Mouse (Mus musculus) thymus, adult 2 months (tissue): ENCODE measurements around the gene Rnf123. TPM values are rescaled to one million over a fixed set of nuclear protein-coding genes. Genes with fewer than 3 reads are reported as not detected.

ENCODE experiments used
- DNase-seq: peaks from one replicate; pipeline ENCODE4 v3.0.0; 2021
- H3K27ac ChIP-seq: fragments of 200-500 bp; 2 replicates; pipeline ENCODE4 v1.5.1; 2012; ENCODE audit warnings: low read length, control low read depth; ENCODE audit not compliant: control insufficient read depth, insufficient read depth
- H3K27me3 ChIP-seq: fragments of 200-500 bp; 2 replicates; pipeline ENCODE4 v1.6.1; 2012; ENCODE audit warnings: mild to moderate bottlenecking, low read length, moderate library complexity, mixed read lengths; ENCODE audit not compliant: control insufficient read depth, insufficient read depth
- H3K36me3 ChIP-seq: fragments of 200-500 bp; 2 replicates; pipeline ENCODE4 v1.6.1; 2012; ENCODE audit warnings: mild to moderate bottlenecking, low read length, moderate library complexity; ENCODE audit not compliant: control insufficient read depth, insufficient read depth
- H3K4me1 ChIP-seq: fragments of 200-500 bp; replicated peaks from 2 replicates; pipeline ENCODE4 v1.6.1; 2012; ENCODE audit warnings: low read length; ENCODE audit not compliant: control insufficient read depth, insufficient read depth
- H3K4me3 ChIP-seq: fragments of 200-500 bp; 2 replicates; pipeline ENCODE4 v1.5.1; 2012; ENCODE audit warnings: mild to moderate bottlenecking, low read length, control low read depth, moderate library complexity; ENCODE audit not compliant: control insufficient read depth, insufficient read depth
- CTCF ChIP-seq: fragments of 200-500 bp; IDR thresholded peaks from 2 replicates; pipeline ENCODE4 v1.5.1; 2012; ENCODE audit warnings: mild to moderate bottlenecking, control low read depth, low read length, moderate library complexity, borderline replicate concordance; ENCODE audit not compliant: control insufficient read depth, poor library complexity, insufficient read depth; ENCODE audit errors: extremely low read depth
- POLR2A ChIP-seq: fragments of 200-500 bp; IDR thresholded peaks from 2 replicates; pipeline ENCODE4 v1.6.1; 2012; ENCODE audit warnings: mild to moderate bottlenecking, low read length, control low read depth, moderate library complexity; ENCODE audit not compliant: control insufficient read depth, poor library complexity, insufficient read depth; ENCODE audit errors: extremely low read depth
- WGBS: fragments of 180-500 bp; shearing (Covaris S2); methylation state at CpG from one replicate; pipeline ENCODE4 v1.1.7; 2018; 5-methylcytosine and 5-hydroxymethylcytosine counted together
- polyA plus RNA-seq: library from polyadenylated mRNA; depleted of rRNA; stranded (reverse); fragments of >200 nt; gene quantifications from 2 replicates; pipeline ENCODE4 v1.2.3, GENCODE M21; 2012

The Rnf123 gene
- polyA plus RNA-seq, 1 experiment: 246 TPM

- H3K4me1 ChIP-seq: no peaks in the 10 kb centered on the region
- no peak for TF ChIP-seq POLR2A
- TF ChIP-seq CTCF: no peak
Observed at GRCm38 (mm10) chr9:108123916-108124315, 40.8 kb upstream of the Rnf123 start.

GRCm38 (mm10) chr9:108121170-108121969 is 38.2 kb upstream of the Rnf123 start:
- H3K27me3 ChIP-seq: no peaks in the 10 kb centered on the region
- H3K27ac ChIP-seq: no peak overlapping the region
- H3K4me3 ChIP-seq: no peak overlapping the region
- no peaks in the 10 kb centered on the region for H3K4me1 ChIP-seq
- 99% methylated on average over 10 of the region's 10 CpGs for WGBS
- no peaks in the 10 kb centered on the region for H3K36me3 ChIP-seq
- no peak for DNase-seq
- TF ChIP-seq CTCF: no peak
- TF ChIP-seq POLR2A: no peak

More at GRCm38 (mm10) chr9:108123916-108124315, 40.8 kb upstream of the Rnf123 start:
- DNase-seq: no peak
- H3K36me3 ChIP-seq: no peaks in the 10 kb centered on the region
- no peaks in the 10 kb centered on the region for H3K27me3 ChIP-seq
- no peak overlapping the region for H3K27ac ChIP-seq
- no peak overlapping the region for H3K4me3 ChIP-seq
- 88% methylated on average over 4 of the region's 4 CpGs for WGBS

GRCm38 (mm10) chr9:108120671-108121070 is 37.5 kb upstream of the Rnf123 start:
- H3K27ac ChIP-seq: no peak overlapping the region
- no peak for TF ChIP-seq CTCF
- TF ChIP-seq POLR2A: no peak
- no peak for DNase-seq
- 65% methylated on average over 8 of the region's 8 CpGs for WGBS
- H3K4me1 ChIP-seq: no peaks in the 10 kb centered on the region
- H3K27me3 ChIP-seq: no peaks in the 10 kb centered on the region
- no peak overlapping the region for H3K4me3 ChIP-seq
- no peaks in the 10 kb centered on the region for H3K36me3 ChIP-seq

- H3K4me3 ChIP-seq: no peak overlapping the region
- H3K4me1 ChIP-seq: no peaks in the 10 kb centered on the region
- no peaks in the 10 kb centered on the region for H3K36me3 ChIP-seq
- WGBS: 61% methylated on average over 11 of the region's 11 CpGs
- no peak overlapping the region for H3K27ac ChIP-seq
- DNase-seq: no peak
- TF ChIP-seq POLR2A (no peak), CTCF (no peak)
- H3K27me3 ChIP-seq: no peaks in the 10 kb centered on the region
Observed at GRCm38 (mm10) chr9:108119891-108120411, 36.8 kb upstream of the Rnf123 start.

GRCm38 (mm10) chr9:108117143-108117542 is 34.0 kb upstream of the Rnf123 start:
- Histone ChIP-seq H3K36me3 (no peaks in the 10 kb centered on the region), H3K4me3 (no peak overlapping the region), H3K4me1 (no peaks in the 10 kb centered on the region), H3K27ac (no peak overlapping the region), H3K27me3 (no peaks in the 10 kb centered on the region)
- 78% methylated on average over 4 of the region's 4 CpGs for WGBS
- TF ChIP-seq POLR2A (no peak), CTCF (no peak)
- DNase-seq: no peak

GRCm38 (mm10) chr9:108115290-108116077 is 32.3 kb upstream of the Rnf123 start:
- 94% methylated on average over 43 of the region's 43 CpGs for WGBS
- Histone ChIP-seq H3K4me3 (no peak overlapping the region), H3K36me3 (no peaks in the 10 kb centered on the region), H3K27me3 (no peaks in the 10 kb centered on the region), H3K4me1 (peaks cover 13% of the 10 kb centered on the region), H3K27ac (no peak overlapping the region)
- no peak for DNase-seq
- TF ChIP-seq CTCF: no peak
- no peak for TF ChIP-seq POLR2A
